Mouse (Mus musculus): ENCODE data around the gene Rprd1b.

Rprd1b gene

DNA sequence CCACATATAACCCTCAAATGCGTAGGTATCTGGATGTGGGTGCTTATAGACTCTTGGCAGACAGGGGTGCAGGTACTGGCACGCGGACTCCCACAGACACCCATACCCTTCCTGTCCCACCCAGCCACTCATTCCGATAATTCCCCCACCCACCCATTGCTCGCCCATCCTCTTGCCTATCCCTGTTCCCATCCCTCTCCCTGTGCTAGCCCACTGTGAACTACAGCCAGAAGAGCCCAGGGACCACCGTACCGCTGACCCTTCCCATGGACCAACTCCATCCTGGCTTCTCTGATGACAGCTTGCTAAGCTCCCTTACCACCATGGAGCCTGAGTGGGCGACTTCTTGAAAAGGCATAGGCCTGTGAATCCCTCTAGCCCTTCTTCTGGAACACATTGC is 118.7 kb downstream of the Rprd1b start:
- no peak for DNase-seq (ENCODE audit: low spot score)

DNA sequence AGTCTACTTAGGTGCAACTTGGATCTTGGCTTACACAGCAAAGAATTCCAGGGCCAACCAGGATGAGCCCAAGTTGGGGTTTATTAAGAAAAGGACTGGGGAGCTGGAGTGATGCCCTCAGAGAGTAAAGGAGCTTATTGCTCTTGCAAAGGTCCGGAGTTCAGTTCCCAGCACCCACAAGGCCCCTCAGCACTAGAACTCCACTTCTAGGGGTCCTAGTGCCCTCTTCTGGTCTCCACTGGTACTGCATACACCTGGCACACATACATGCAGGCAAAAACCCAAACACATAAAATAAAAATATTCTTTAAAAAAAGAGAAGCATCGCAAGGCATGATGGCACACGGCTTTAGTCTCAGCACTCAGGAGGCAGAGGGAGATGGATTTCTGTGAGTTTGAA is 122.8 kb downstream of the Rprd1b start:
- DNase-seq (ENCODE audit: low spot score), result no peak

DNA sequence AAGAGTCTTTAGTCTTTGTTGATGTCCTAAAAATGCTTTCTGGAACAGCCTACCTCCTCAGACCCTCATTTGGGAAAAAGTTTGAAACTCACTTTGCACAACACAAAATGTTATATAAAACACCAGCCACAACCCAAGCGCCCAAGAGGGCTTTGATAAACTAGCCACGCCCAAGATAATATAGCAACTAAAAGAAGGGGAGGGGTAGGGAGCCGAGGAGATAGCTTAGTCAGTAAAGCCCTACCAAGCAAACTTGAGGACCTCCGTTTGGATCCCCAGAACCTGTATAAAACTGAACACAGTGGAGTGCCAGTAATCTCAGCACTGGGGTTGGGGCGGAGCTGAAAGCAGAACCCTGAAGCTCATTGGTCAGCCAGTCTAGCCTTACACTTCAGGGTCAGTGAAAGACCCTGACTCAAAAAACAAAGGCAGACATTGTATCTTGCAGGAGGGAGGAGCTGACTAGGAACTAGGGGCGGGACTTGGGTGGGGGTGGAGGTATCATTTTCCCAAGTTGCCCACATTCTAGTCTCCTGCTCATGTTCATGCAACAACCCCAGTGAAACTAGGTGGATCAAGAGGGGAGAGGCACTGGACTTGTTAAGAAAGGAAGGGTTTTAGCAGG is 124.5 kb downstream of the Rprd1b start:
- no peak for DNase-seq (ENCODE audit: low spot score)

DNA sequence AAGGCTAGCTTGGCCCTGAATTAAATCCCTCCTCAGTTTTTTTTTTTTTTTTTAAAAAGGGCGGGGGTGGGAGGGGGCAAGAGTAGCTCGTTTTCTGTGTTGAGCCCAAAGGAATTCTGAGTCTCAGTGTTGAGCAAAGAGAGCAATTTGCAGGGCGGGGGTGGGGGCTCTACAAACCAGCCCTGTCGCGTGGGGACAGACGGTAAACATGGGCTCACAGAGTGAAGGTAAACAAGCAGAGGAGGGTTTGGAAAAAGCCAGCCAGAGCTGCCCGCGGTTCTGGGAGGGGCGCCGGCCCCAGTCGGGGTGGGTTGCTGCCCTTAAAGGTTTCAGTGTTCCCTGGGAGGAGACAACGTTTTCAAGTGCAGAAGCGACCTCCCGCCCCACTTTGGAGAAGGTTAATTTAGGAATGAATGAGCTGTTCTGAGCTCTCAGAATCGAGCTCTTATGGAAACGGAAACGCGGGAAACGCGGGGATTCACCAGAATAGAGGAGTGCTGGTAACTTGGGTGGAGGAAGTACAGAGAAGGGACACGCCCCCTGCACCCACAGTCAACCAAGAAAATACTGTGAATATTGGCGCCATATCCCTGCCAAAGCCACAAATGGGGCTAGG is 125.5 kb downstream of the Rprd1b start:
- DNase-seq (ENCODE audit: low spot score), result peak; percentile 35

DNA sequence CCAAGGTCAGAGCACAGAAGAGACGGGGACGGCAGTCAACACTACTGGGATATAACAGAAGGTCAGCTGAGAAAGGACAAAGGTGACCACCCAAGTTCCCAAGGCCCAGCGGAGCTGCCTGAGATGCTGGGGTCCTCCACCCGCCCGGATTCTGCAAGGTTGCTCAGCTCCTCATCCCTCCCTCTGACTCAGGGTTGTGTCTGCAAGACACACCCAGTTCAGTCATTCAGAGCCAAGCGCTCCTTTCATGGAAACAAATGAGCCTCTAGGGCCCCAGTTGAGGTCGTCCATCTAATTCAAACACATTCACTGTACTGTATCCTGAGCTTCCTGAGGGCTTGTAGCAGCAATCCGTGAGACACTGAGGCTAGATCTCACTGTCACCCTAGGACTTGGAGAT is 126.3 kb downstream of the Rprd1b start:
- no peak for DNase-seq (ENCODE audit: low spot score)

DNA sequence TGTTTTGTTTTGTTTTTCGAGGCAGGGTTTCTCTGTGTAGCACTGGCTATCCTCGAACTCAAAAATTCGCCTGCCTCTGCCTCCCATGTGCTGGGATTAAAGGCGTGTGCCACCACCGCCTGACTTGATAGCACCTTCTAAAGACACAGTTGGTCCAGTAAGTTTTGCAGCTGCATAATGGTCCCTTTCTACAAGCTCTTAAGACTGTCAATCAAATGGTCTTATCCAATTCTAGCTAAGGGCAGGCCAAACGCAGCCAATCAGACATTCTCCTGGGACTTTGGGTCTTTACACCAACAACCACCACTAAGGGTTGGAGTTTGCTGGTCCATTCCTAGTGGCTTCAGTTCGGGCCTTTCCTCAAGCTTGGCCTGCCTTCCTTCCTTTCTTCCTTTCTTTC is 126.8 kb downstream of the Rprd1b start:
- DNase-seq (ENCODE audit: low spot score), result no peak

DNA sequence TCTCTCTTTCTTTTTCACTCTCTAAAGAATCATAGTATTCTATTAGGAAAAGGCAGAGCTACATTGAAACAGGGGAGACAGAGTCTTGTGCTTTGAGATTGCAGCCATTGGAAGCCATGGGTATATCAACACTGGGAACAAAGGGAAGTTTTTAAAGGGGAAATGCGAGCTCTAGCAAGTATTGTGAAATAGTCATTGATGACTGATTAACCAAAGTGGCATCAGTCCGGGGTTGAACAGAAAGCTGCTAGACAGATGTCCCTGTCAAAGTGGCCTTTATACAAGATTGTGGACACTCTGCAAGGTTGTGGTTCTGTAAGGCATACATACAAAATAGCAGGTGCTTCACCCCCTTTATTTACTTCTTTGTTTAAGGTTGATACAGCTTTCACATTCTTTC is 127.3 kb downstream of the Rprd1b start:
- DNase-seq (ENCODE audit: low spot score), result no peak

DNA sequence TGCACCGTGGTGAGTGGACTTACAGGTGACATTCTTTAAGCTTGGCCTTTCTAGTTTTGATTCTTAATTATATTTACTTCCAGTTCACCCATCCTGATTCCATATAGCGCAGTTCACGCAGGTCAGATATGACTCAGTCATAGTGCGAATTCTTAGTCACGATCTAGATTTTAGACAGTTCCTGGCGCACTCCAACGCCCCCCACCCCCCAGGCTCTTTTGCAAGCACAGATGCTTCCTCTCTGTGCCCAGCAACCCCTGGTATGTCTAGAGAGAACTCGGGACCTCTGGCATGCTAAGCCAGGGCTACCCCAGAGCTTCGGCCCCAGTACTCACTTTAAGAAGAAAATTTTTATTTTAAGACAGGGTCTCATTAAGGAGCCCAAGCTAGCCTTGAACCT is 128.2 kb downstream of the Rprd1b start:
- no peak for DNase-seq (ENCODE audit: low spot score)

DNA sequence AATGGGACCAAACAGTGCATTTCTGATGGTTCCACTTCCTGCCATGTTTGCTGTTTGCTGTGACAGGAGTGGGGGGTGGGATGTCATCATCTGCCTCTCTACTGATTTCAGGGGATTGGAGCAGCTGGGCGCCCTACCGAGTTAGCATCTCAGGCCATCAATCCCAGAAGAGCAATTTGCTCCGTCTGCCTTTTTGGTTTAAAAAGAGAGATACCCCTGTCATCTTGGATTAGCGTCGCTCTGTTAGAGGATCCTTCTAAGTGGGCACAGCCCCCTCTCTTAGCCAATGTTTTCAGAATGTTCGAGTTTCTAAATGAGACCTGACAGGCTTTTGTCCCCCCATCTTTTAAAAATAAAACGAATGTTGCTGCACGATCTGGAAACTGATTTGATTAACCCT is 129.4 kb downstream of the Rprd1b start:
- DNase-seq (ENCODE audit: low spot score), result no peak

DNA sequence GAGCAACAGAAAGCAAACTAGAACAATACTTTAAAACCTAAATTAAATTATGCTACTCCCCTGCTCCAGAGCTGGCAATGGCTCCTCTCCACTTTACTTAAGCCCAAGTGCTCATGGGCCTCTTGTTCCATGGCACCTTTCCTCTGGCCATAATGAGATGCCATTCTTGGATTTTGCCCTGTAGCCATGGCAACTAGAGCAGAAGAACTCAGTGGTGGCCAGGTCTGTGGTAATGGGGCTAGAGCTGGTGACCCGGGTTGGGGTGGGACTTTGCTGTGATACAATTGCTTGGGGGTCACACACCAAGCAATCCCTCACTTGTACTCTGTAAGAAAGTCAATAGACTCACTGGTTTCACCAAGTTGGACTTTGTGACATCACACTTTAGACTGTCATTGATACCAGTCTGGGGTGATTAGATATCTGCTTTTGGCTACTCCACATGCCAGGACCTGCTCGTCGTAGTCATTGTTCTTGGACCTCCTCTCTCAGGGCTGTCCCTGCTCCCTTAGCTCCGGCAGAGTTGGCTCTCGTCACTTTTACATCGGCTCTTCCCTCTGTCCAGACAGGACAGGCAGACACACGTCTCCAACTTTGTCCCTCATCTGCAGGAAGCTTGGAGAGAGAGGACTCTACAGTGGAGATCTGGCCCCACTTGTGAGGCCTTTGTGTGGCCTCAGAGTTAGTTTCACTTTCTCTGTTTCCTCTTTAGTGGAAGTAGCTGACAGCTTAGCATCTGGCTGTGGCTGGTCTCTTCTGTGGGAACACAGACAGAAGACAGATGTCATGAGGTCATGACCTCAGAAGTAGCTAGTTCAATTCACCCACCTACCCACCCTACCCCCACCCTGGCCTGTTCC is 131.3 kb downstream of the Rprd1b start:
- DNase-seq (ENCODE audit: low spot score), result no peak

DNA sequence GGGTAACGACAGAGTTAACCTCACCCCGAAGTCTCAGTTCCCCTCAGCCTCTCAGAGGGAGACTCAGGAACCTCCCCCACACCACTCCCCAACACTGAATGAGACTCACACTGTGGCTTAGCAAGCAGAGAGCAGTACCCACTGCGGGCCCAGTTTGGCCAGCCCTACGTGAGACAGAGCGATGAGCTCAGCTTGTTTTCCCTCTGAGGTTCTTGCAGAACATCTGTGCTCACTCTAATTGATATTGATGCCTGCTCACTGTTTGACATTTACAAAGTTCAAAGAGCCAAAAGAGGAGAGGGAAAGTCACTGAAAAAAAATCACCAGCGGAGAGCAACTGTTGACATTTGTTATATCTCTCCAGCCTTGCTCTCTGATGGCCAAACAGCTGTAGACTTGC is 133.5 kb downstream of the Rprd1b start:
- no peak for DNase-seq (ENCODE audit: low spot score)

DNA sequence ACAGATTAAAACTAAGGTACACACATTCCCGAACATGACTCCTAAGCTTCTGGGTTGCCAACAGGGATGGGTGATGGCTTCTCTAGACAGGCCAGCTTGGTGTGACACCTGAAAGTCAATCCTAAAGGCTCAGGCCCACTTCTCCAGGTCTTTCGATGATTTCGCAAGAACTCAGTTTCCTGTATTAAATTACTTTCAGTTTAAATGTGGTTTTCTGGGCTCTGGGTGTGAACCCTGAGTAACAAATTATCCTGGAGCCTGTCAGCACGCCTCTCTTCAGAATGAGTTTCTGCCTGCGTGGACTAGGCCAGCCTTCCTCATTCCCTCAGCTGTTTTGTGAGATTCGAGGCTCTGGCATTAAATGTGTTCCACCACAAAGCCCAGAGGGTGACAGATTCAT is 134.7 kb downstream of the Rprd1b start:
- no peak for DNase-seq (ENCODE audit: low spot score)

DNA sequence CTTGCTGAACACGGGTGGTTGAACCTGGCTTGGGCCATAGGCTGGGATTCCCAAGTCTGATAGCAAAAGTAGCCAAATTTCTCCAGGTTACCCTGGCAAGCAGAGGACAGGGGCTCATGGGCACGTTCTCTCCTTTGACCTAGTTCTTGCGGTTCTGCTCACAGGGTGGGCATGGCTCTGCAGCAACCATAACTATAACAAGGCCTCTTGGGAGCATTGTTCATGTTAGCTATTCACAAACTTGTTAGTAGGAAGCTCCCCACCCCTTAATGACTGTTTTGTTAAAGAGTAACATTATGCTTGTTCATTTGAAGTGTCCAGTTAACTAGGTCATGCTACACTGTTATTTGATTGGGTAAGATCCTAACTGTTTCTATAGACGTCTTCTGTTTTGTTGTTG is 137.5 kb downstream of the Rprd1b start:
- DNase-seq (ENCODE audit: low spot score), result no peak

DNA sequence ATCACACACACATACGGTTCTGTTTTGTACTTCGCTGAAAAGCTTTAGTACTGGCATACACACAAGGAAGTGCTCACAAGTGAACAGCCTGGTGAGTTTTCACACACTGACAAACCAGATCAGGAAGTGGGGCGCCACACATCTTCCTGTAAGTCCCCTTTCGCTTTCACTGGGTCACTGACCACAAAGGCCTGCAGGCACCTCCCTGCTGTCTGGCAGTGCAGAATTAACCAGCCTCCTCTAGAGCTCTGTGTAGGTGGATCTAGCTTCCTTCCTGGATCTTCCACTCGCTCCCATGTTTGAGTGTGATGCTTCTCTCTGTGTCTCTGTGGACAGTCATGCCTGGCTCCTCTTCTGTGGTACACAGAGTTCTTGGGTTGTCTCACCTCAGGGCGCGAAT is 138.3 kb downstream of the Rprd1b start:
- no peak for DNase-seq (ENCODE audit: low spot score)

DNA sequence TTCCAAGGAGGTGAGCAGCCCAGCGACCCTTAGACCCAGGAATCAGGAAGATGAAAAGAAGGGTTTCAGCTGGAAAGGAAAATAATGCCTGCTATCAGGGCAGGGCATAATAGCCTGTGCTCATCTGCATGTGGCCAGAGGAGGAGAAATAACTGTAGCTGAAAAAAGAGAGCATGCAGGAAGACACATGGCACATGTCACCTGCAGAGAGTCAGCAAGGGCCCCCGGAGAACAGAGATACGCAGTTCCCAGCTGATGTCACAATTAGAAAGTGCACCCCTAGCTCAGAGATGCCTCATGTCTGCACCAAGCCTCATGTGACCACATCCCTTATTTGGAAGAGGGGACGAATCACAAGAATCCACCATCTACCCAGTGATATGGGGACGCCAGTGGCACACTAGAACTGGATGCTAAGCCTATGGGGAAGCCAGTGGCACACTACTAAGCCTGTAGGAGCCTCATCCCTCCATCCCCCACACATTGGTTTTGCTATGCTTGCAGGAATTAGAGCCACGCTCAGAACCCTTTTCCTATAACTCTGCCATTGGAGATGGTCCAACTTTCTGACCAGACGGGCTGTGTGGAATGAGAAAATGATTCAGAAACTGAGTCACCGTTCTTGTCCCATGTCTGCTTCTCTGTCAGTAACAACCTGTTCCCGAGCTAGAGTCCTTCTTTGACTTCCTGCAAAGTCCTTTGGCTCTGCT is 139.4 kb downstream of the Rprd1b start:
- no peak for DNase-seq (ENCODE audit: low spot score)

DNA sequence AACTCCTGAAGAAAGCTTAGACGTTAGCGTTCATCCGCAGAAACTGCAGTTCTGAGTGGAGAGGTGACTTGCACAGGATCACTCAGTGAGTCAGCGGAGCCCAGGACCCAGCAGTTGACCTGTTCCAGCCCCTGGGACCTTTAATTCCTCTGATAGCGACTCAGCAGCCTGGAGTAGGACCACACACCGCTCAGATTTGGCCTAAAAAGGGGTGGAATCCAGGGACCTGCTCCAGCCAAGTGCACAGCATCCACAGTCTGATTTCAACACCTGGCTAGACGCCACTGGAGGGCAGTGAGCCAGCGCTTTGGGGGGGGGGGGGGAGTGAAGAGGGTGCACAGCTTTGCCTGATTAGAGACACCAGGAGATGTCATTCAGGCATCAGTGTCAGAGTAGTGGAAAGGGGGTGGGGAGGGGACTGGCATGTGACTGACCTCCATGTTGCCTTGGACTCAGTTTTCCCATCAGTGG is 140.5 kb downstream of the Rprd1b start:
- DNase-seq (ENCODE audit: low spot score), result peak; percentile 49

DNA sequence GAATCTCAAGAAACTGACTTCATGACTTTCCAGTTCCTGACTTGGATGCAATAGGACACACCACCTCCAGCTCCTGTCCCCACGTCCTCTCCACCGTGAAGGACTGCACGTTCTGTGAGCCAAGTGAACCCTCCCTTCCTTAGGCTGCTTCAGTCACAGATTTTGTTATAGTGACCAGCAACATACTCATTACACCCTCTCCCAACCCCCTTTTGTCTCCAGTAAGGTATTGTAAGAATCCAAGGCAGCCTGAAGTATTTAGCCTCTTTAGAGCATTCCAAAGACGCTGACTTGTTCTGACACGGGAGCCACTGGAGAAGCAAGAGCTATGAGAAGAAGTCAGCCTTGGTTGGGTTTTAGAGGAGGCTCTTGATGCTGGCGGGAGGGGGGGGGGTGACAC is 141.1 kb downstream of the Rprd1b start:
- no peak for DNase-seq (ENCODE audit: low spot score)

DNA sequence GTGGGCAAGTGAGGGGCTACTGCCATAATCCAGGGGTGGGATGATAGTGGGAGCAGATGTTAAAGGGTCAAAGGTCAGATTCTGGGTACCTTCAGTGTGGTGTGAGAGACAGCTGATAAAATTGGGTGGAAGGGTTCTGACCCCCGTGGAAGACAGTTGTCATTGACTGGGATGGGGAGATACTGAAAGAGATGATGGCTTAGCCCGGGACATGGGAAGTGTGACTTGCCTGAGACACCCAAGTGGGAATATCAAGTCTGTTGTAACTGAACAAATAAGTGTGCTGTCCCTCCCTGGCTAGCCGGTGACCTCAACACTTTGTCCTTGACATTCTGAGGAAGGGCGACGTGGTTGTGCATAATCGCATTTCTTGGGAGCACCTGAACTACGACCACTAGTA is 141.5 kb downstream of the Rprd1b start:
- no peak for DNase-seq (ENCODE audit: low spot score)

DNA sequence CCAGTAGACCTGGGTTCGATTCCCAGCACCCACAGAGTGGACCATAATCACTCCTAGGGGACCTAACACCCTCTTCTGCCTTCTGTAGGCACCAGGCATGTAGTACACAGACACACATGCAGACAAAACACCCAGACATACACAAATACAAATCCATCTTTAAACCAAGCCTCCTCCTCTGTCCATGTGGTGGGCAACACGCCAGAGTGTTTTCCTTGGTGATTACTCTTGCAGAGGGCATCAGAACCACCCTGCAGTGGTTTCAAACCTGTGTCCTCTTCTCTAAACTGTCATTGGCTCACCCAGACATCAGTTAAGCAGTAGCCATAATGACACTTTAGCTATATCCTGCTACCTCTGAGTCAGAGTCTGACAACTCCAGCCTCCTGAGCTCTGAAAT is 142.1 kb downstream of the Rprd1b start:
- DNase-seq (ENCODE audit: low spot score), result no peak

DNA sequence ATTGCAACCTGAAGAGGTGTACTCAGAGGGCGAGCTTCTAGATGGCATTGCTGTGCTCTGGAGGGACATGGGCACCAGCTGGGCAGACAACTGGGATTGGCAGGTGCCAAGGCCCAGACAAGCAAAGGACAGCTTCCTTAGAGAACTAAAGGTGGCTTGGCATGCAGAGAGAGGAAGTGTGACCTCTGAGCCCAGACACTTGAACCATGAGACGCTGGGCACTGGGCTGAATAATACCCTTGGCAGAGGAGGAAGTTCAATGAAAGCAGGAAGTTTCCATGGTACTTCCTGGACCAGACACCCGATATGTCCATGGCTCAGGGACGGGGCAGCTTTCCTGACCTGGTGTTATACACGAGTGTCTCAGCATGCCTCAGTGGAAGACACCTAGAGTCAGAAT is 146.1 kb downstream of the Rprd1b start:
- no peak for DNase-seq (ENCODE audit: low spot score)

DNA sequence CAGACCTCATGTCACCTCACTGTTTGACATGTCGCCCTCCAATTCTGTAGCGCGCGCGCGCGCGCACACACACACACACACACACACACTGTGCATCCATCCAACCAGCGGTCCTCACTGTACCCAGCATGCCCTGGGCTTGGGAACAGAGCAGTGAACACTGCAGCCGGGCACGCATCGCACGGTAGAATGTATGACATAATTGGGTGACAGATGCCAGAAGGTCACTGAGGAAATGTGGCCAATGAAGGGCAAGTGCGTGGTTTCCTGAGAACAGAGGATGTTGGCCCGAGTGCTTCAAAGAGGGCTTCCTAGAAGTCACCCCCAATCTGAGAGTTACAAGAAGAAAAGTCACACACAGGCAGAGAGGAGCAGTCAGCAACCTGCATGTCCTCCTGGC is 146.7 kb downstream of the Rprd1b start:
- DNase-seq (ENCODE audit: low spot score), result no peak

DNA sequence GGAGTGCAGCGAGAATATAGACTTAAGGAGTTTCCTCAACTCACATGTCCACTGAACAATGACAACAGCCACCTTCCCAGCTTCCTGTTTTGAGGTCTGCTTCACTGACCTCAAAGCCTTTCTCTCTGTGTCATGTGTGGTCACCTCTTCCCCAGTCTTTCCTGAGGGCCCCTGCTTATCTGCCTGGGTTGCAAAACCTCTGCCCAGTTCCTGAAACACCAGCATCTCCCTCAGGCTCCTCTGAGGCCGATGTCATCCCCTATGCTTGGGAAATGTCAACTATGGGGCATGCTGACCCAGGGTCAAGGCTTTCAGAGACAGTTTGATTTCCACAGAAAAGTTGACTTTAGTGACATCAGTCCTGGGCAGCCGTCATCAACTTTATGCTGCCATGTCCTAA is 147.1 kb downstream of the Rprd1b start:
- DNase-seq (ENCODE audit: low spot score), result no peak

DNA sequence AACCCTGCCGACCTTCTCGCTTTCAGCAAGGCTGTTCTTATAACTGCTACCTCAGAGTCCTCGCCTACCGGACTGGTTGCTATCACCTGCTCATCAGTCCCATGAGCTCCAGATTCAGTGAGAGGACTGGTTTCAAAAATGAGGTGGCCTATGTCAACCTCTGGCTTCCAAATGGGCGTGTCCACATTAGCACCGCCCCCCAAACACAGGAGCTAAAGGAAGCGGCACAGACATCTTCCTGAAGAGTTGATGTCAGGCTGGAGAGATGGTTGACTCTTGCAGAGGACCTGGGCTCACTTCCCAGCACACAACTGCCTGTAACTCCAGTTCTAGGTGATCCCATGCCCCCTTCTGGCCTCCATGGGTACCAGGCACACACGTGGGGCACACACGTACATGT is 148.5 kb downstream of the Rprd1b start:
- DNase-seq (ENCODE audit: low spot score), result no peak

All from urinary bladder, postnatal 25 days (tissue).